Mouse (Mus musculus) heart, adult 2 months (tissue): ENCODE measurements around the gene Cdcp1.

Source experiments
- CTCF ChIP-seq: fragments of 200-600 bp; IDR thresholded peaks from 2 replicates; pipeline ENCODE4 v1.8.1; 2022; ENCODE audit warnings: antibody characterized with exemption, mild to moderate bottlenecking, moderate library complexity
- EP300 ChIP-seq: fragments of 200-500 bp; IDR thresholded peaks from 2 replicates; pipeline ENCODE4 v1.6.1; 2011; ENCODE audit warnings: low read depth, low read length, control low read depth; ENCODE audit not compliant: insufficient read depth
- POLR2A ChIP-seq: fragments of 200-500 bp; IDR thresholded peaks from 2 replicates; pipeline ENCODE4 v1.6.1; 2011; ENCODE audit warnings: mild to moderate bottlenecking, low read depth, low read length, control low read depth; ENCODE audit not compliant: insufficient read depth

GRCm38 (mm10) chr9:123255736-123256135, 39.9 kb upstream of the Cdcp1 start:
- no peak for TF ChIP-seq POLR2A
- TF ChIP-seq CTCF: no peak
- TF ChIP-seq EP300: no peak
